ENCODE assay signal across 22 mouse cellular contexts in genomic region chr11:75964476-75964730, GRCm38 (mm10). TPM values are rescaled to one million over a fixed set of nuclear protein-coding genes. Genes with fewer than 3 reads are reported as not detected.
DNase-seq lines count a peak whose midpoint lies in the region; ATAC-seq and TF ChIP-seq lines count a peak whose summit lies in the region.
"Had no signal": no experiment of that assay in that cellular context is flagged by ENCODE, and none has a peak within 500 bp of the region (broad histone marks: within the 10 kb centered on the region; RNA-seq: fewer than 3 reads in every experiment).

No protein-coding gene starts in this region.

- peak; percentile 59 for DNase-seq in forebrain, embryonic 11.5 days (ENCODE audit: low spot score)
- DNase-seq in forebrain, postnatal 0 days: no peak
- no peak for DNase-seq in hindbrain, embryonic 14.5 days (ENCODE audit: low spot score)
- no peak for DNase-seq in midbrain, embryonic 14.5 days
- no peak for DNase-seq in liver, embryonic 11.5 days (ENCODE audit: low spot score)
- DNase-seq in frontal cortex, postnatal 14 days (ENCODE audit: low spot score in 2 of 2): no peak
- DNase-seq: kidney, adult 2 months; kidney, postnatal 25 days; right cerebral cortex, postnatal 25 days; thymus, postnatal 36 days had no signal

- H3K36me3 ChIP-seq in forebrain, embryonic 11.5 days (ENCODE audit: control insufficient read depth, insufficient read depth, low read length): no peaks in the 10 kb centered on the region
- H3K36me3 ChIP-seq in forebrain, postnatal 0 days (ENCODE audit: insufficient read depth): no peaks in the 10 kb centered on the region
- H3K36me3 ChIP-seq in intestine, embryonic 16.5 days (ENCODE audit: control insufficient read depth, insufficient read depth, low read length): no peaks in the 10 kb centered on the region
- no peaks in the 10 kb centered on the region for H3K36me3 ChIP-seq in intestine, embryonic 15.5 days
- no peaks in the 10 kb centered on the region for H3K36me3 ChIP-seq in hindbrain, embryonic 14.5 days (replicated peaks; ENCODE audit: control insufficient read depth, insufficient read depth)
- no peaks in the 10 kb centered on the region for H3K36me3 ChIP-seq in midbrain, embryonic 14.5 days (ENCODE audit: control insufficient read depth, insufficient read depth, low read length)
- no peaks in the 10 kb centered on the region for H3K36me3 ChIP-seq in liver, embryonic 11.5 days (ENCODE audit: control insufficient read depth, insufficient read depth, low read length)
- H3K36me3 ChIP-seq: heart, embryonic 15.5 days; hindbrain, embryonic 15.5 days; limb, embryonic 15.5 days had no signal

- H3K9me3 ChIP-seq in forebrain, embryonic 11.5 days (ENCODE audit: control insufficient read depth, low read length): no peaks in the 10 kb centered on the region
- H3K9me3 ChIP-seq in forebrain, postnatal 0 days (ENCODE audit: low read length): no peaks in the 10 kb centered on the region
- no peaks in the 10 kb centered on the region for H3K9me3 ChIP-seq in intestine, embryonic 16.5 days (ENCODE audit: control insufficient read depth, low read length)
- H3K9me3 ChIP-seq in intestine, embryonic 15.5 days: no peaks in the 10 kb centered on the region
- H3K9me3 ChIP-seq in hindbrain, embryonic 14.5 days (ENCODE audit: control insufficient read depth, low read length): no peaks in the 10 kb centered on the region
- no peaks in the 10 kb centered on the region for H3K9me3 ChIP-seq in midbrain, embryonic 14.5 days (ENCODE audit: control insufficient read depth, low read length)
- H3K9me3 ChIP-seq in liver, embryonic 11.5 days (ENCODE audit: control insufficient read depth, low read length): no peaks in the 10 kb centered on the region
- H3K9me3 ChIP-seq: heart, embryonic 15.5 days; hindbrain, embryonic 15.5 days; limb, embryonic 15.5 days had no signal

- H3K27me3 ChIP-seq in forebrain, embryonic 11.5 days (ENCODE audit: control insufficient read depth, insufficient read depth, low read length): peaks cover 2% of the 10 kb centered on the region; the same call in 1 of the 2 replicates
- H3K27me3 ChIP-seq in forebrain, postnatal 0 days (ENCODE audit: insufficient read depth, low read length): no peaks in the 10 kb centered on the region
- no peaks in the 10 kb centered on the region for H3K27me3 ChIP-seq in intestine, embryonic 16.5 days (replicated peaks; ENCODE audit: control insufficient read depth, insufficient read depth, low read length)
- no peaks in the 10 kb centered on the region for H3K27me3 ChIP-seq in intestine, embryonic 15.5 days (replicated peaks)
- peaks cover 21% of the 10 kb centered on the region; the same call in 1 of the 2 replicates for H3K27me3 ChIP-seq in hindbrain, embryonic 14.5 days (ENCODE audit: control insufficient read depth, insufficient read depth, low read length)
- peaks cover 8% of the 10 kb centered on the region; the same call in 1 of the 2 replicates for H3K27me3 ChIP-seq in midbrain, embryonic 14.5 days (ENCODE audit: control insufficient read depth, insufficient read depth, low read length)
- peaks cover 46% of the 10 kb centered on the region for H3K27me3 ChIP-seq in liver, embryonic 11.5 days (replicated peaks; ENCODE audit: control insufficient read depth, insufficient read depth, low read length)

- H3K4me1 ChIP-seq in forebrain, embryonic 11.5 days (replicated peaks; ENCODE audit: control insufficient read depth, insufficient read depth, low read length): peaks cover 30% of the 10 kb centered on the region
- H3K4me1 ChIP-seq in forebrain, postnatal 0 days (ENCODE audit: insufficient read depth): no peaks in the 10 kb centered on the region; the same call in 1 of the 2 replicates
- peaks cover 27% of the 10 kb centered on the region for H3K4me1 ChIP-seq in intestine, embryonic 16.5 days (ENCODE audit: control insufficient read depth, insufficient read depth, low read length)
- peaks cover 23% of the 10 kb centered on the region for H3K4me1 ChIP-seq in intestine, embryonic 15.5 days (replicated peaks)
- H3K4me1 ChIP-seq in hindbrain, embryonic 14.5 days (replicated peaks; ENCODE audit: control insufficient read depth, insufficient read depth, low read length): peaks cover 33% of the 10 kb centered on the region
- H3K4me1 ChIP-seq in midbrain, embryonic 14.5 days (ENCODE audit: control insufficient read depth, insufficient read depth, low read length): peaks cover 37% of the 10 kb centered on the region
- H3K4me1 ChIP-seq in liver, embryonic 11.5 days (replicated peaks; ENCODE audit: control insufficient read depth, insufficient read depth, low read length): peaks cover 12% of the 10 kb centered on the region

- no peak overlapping the region for H3K9ac ChIP-seq in forebrain, embryonic 11.5 days (ENCODE audit: low read length)
- H3K9ac ChIP-seq in forebrain, postnatal 0 days: no peak overlapping the region
- H3K9ac ChIP-seq in intestine, embryonic 16.5 days (ENCODE audit: low read depth, low read length): no peak overlapping the region
- H3K9ac ChIP-seq in intestine, embryonic 15.5 days: no peak overlapping the region
- no peak overlapping the region for H3K9ac ChIP-seq in hindbrain, embryonic 14.5 days
- H3K9ac ChIP-seq in midbrain, embryonic 14.5 days (replicated peaks; ENCODE audit: low read length): no peak overlapping the region
- no peak overlapping the region for H3K9ac ChIP-seq in liver, embryonic 11.5 days (ENCODE audit: low read depth, low read length)
- H3K9ac ChIP-seq: heart, embryonic 15.5 days; hindbrain, embryonic 15.5 days; limb, embryonic 15.5 days; liver, postnatal 0 days had no signal

- peak overlapping the region; percentile 46; the same call in 1 of the 2 replicates for H3K27ac ChIP-seq in forebrain, embryonic 11.5 days (ENCODE audit: low read depth, low read length)
- no peak overlapping the region for H3K27ac ChIP-seq in forebrain, postnatal 0 days (ENCODE audit: low read depth, low read length)
- 0 out of 2 replicates have a peak overlapping the region, but pooled peaks have one; percentile 2 for H3K27ac ChIP-seq in intestine, embryonic 16.5 days (ENCODE audit: low read length)
- no peak overlapping the region for H3K27ac ChIP-seq in intestine, embryonic 15.5 days
- peak overlapping the region; percentile 35; the same call in 1 of the 2 replicates for H3K27ac ChIP-seq in hindbrain, embryonic 14.5 days
- 0 out of 2 replicates have a peak overlapping the region, but pooled peaks have one; percentile 73 for H3K27ac ChIP-seq in midbrain, embryonic 14.5 days (replicated peaks; ENCODE audit: low read depth, low read length)
- H3K27ac ChIP-seq in liver, embryonic 11.5 days (ENCODE audit: low read depth, low read length): no peak overlapping the region
- H3K27ac ChIP-seq: heart, embryonic 15.5 days; left cerebral cortex, adult 2 months; limb, embryonic 15.5 days had no signal

- no peak for ATAC-seq in forebrain, embryonic 11.5 days (replicated peaks; ENCODE audit: low FRiP score)
- ATAC-seq in forebrain, postnatal 0 days: no peak
- ATAC-seq in intestine, embryonic 16.5 days: no peak
- ATAC-seq in intestine, embryonic 15.5 days: no peak
- ATAC-seq in hindbrain, embryonic 14.5 days (ENCODE audit: low FRiP score): no peak
- no peak for ATAC-seq in midbrain, embryonic 14.5 days (ENCODE audit: low FRiP score, low TSS enrichment)
- no peak for ATAC-seq in liver, embryonic 11.5 days (replicated peaks; ENCODE audit: low FRiP score)
- ATAC-seq: liver, postnatal 0 days had no signal

- H3K4me3 ChIP-seq in forebrain, embryonic 11.5 days (ENCODE audit: low read depth, low read length): no peak overlapping the region
- H3K4me3 ChIP-seq in forebrain, postnatal 0 days (ENCODE audit: low read depth, low read length): no peak overlapping the region
- no peak overlapping the region for H3K4me3 ChIP-seq in intestine, embryonic 16.5 days (ENCODE audit: low read length)
- H3K4me3 ChIP-seq in intestine, embryonic 15.5 days (replicated peaks): no peak overlapping the region
- no peak overlapping the region for H3K4me3 ChIP-seq in hindbrain, embryonic 14.5 days (replicated peaks; ENCODE audit: low read length)
- H3K4me3 ChIP-seq in midbrain, embryonic 14.5 days (replicated peaks; ENCODE audit: low read depth, low read length): no peak overlapping the region
- no peak overlapping the region for H3K4me3 ChIP-seq in liver, embryonic 11.5 days (ENCODE audit: low read depth, low read length)
- H3K4me3 ChIP-seq: heart, embryonic 15.5 days; hindbrain, embryonic 15.5 days; left cerebral cortex, adult 2 months; limb, embryonic 15.5 days had no signal

- H3K4me2 ChIP-seq in forebrain, embryonic 11.5 days (ENCODE audit: low read depth, low read length, severe bottlenecking): peak overlapping the region; percentile 22; the same call in 1 of the 2 replicates
- no peak overlapping the region for H3K4me2 ChIP-seq in forebrain, postnatal 0 days (ENCODE audit: low read depth)
- no peak overlapping the region for H3K4me2 ChIP-seq in intestine, embryonic 16.5 days (ENCODE audit: low read depth, low read length)
- no peak overlapping the region for H3K4me2 ChIP-seq in intestine, embryonic 15.5 days (replicated peaks)
- H3K4me2 ChIP-seq in hindbrain, embryonic 14.5 days (replicated peaks): no peak overlapping the region
- H3K4me2 ChIP-seq in midbrain, embryonic 14.5 days (ENCODE audit: low read length): no peak overlapping the region
- H3K4me2 ChIP-seq in liver, embryonic 11.5 days: no peak overlapping the region
- H3K4me2 ChIP-seq: heart, embryonic 15.5 days; limb, embryonic 15.5 days had no signal

- no peak for TF ChIP-seq CTCF in forebrain, postnatal 0 days (IDR thresholded peaks at IDR 0.05; ENCODE audit: low read depth)

- 22% methylated on average over 4 of the region's 4 CpGs for WGBS in forebrain, embryonic 11.5 days
- 22% methylated on average over 4 of the region's 4 CpGs for WGBS in forebrain, postnatal 0 days
- 55% methylated on average over 4 of the region's 4 CpGs for WGBS in intestine, embryonic 16.5 days
- WGBS in intestine, embryonic 15.5 days: 56% methylated on average over 4 of the region's 4 CpGs
- 20% methylated on average over 4 of the region's 4 CpGs for WGBS in hindbrain, embryonic 14.5 days
- WGBS in midbrain, embryonic 14.5 days: 12% methylated on average over 4 of the region's 4 CpGs
- 57% methylated on average over 4 of the region's 4 CpGs for WGBS in liver, embryonic 11.5 days

RNA-seq across cellular contexts. Expression of gene Rph3al, which starts 26.2 kb away (rescaled TPM):
- polyA plus RNA-seq in forebrain, embryonic 11.5 days (2014; fragmentation: Nextera tagmentation; extraction: Ambion mirVana): 1.1 and 2.5 TPM in 2 replicates
- 1.4 and 1.9 TPM in 2 replicates for total RNA-seq in forebrain, postnatal 0 days (2014; rRNA removed)
- polyA plus RNA-seq in forebrain, postnatal 0 days (2015; fragmentation: Nextera tagmentation; extraction: Ambion mirVana): 1.5 and 2.4 TPM in 2 replicates
- 20.1 and 21.1 TPM in 2 replicates for polyA plus RNA-seq in intestine, embryonic 16.5 days (2015; fragmentation: Nextera tagmentation; extraction: Ambion mirVana)
- polyA plus RNA-seq in intestine, embryonic 15.5 days (2015; fragmentation: Nextera tagmentation; extraction: Ambion mirVana): 18.2 and 19.7 TPM in 2 replicates
- polyA plus RNA-seq in hindbrain, embryonic 14.5 days (2014; fragmentation: Nextera tagmentation; extraction: Ambion mirVana): 2.9 and 3.3 TPM in 2 replicates
- polyA plus RNA-seq in midbrain, embryonic 14.5 days (2014; fragmentation: Nextera tagmentation; extraction: Ambion mirVana): 1.6 and 2.3 TPM in 2 replicates
- polyA plus RNA-seq in liver, embryonic 11.5 days (2014; fragmentation: Nextera tagmentation; extraction: Ambion mirVana): 1.4 and 1.5 TPM in 2 replicates

RNA-seq across cellular contexts. Expression of gene 1700016K19Rik, which starts 35.3 kb away (rescaled TPM):
- polyA plus RNA-seq in forebrain, embryonic 11.5 days (2014; fragmentation: Nextera tagmentation; extraction: Ambion mirVana): 0.41 TPM in 1 of 2 replicates, not detected in the other
- total RNA-seq in forebrain, postnatal 0 days (2014; rRNA removed): 5.0 and 10.0 TPM in 2 replicates
- polyA plus RNA-seq in forebrain, postnatal 0 days (2015; fragmentation: Nextera tagmentation; extraction: Ambion mirVana): 7.7 and 8.0 TPM in 2 replicates
- polyA plus RNA-seq in intestine, embryonic 16.5 days (2015; fragmentation: Nextera tagmentation; extraction: Ambion mirVana): 2.1 and 2.6 TPM in 2 replicates
- 2.6 and 4.0 TPM in 2 replicates for polyA plus RNA-seq in intestine, embryonic 15.5 days (2015; fragmentation: Nextera tagmentation; extraction: Ambion mirVana)
- 3.9 and 5.5 TPM in 2 replicates for polyA plus RNA-seq in hindbrain, embryonic 14.5 days (2014; fragmentation: Nextera tagmentation; extraction: Ambion mirVana)
- polyA plus RNA-seq in midbrain, embryonic 14.5 days (2014; fragmentation: Nextera tagmentation; extraction: Ambion mirVana): 2.1 and 2.7 TPM in 2 replicates
- polyA plus RNA-seq in liver, embryonic 11.5 days (2014; fragmentation: Nextera tagmentation; extraction: Ambion mirVana): not detected in 2 replicates
- total RNA-seq: adrenal gland, adult 2 months; gastrocnemius, postnatal 4 days; megakaryocyte-erythroid progenitor cell, adult 5-6 weeks; MEL had no signal
- polyA plus RNA-seq: adrenal gland, adult 2 months; liver, postnatal 0 days; neural tube, embryonic 11.5 days had no signal

Comparison
In these comparisons a context has a peak if more than half of its experiments do, and no peak if none do; other contexts are left out.
1. H3K27ac ChIP-seq: peak in forebrain, embryonic 11.5 days (single experiment), intestine, embryonic 16.5 days (single experiment), hindbrain, embryonic 14.5 days (single experiment) and midbrain, embryonic 14.5 days (single experiment); none in forebrain, postnatal 0 days (single experiment), intestine, embryonic 15.5 days (single experiment) and liver, embryonic 11.5 days (single experiment).